Mouse (Mus musculus) lung, adult 18-20 months (tissue): ENCODE measurements at regions not wholly inside any gene's neighbourhood (a gene's known extent, or its start where the extent isn't known, plus 50 kb on each side); places are given as distances from the start of the nearest gene placed in this dataset.

Experiments used
- DNase-seq, 2 experiments: peaks; one replicate each; pipeline ENCODE4 v3.0.0; 2022; ENCODE audit warnings: mixed read lengths in 2 of 2

GRCm38 (mm10) chr10:92333869-92334268 lies 388.4 kb downstream of the Nedd1 start:
- DNase-seq, result no peak

- no peak for DNase-seq
Measured at GRCm38 (mm10) chr10:92333042-92333774, 389.0 kb downstream of the Nedd1 start.

- no peak for DNase-seq
Measured at GRCm38 (mm10) chr10:92330150-92330549, 392.1 kb downstream of the Nedd1 start.

DNA sequence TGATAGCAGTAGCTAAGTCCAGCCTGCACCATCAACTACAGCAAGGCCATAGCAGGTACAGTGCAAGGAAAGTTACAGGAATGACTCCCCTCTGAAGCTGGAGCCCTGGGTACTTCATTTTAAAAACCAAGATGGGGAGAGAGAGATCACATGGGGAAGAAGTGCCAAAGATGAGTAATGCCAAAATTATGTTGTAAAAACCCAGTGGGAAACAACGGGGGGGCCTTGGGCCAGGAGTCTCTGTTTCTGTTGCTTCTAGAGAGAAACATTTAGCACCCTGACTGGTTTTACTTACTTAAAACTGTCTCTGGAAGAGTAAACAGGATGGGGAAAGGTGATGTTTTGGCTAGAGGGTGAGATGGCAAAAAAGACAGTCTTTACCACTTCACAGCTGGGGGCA lies 392.6 kb downstream of the Nedd1 start:
- no peak for DNase-seq

DNA sequence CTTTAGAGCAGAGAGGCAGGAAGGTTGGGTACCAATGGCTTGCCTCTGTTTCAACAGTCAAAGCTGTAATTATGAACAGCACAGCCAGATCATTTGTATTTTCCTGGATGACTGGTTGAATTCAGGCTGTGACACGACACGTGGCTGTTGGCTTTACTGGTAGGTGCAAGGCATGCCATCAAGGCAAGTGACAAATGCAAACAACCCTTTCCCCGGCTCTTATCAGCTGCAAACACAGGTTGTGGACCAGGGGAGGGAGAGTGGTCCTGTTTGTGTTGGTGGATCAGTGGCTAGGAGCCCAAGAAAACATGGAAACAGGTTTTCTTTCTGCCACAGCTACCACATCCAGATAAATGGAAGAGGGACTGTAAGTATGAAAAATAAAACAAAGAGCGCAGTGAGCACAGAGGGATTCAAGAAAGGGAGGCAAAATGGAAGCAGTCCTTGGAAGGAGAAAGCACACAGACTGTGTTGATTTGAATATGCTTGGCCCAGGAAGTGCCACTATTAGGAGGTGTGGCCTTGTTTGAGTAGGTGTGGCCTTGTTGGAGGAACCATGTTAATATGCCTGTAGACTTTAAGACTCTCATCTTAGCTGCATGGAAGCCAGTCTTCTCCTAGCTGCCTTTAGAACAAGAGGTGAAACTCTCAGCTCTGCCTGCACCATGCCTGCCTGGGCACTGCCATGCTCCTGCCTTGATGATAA lies 396.8 kb downstream of the Nedd1 start:
- DNase-seq, result no peak

DNA sequence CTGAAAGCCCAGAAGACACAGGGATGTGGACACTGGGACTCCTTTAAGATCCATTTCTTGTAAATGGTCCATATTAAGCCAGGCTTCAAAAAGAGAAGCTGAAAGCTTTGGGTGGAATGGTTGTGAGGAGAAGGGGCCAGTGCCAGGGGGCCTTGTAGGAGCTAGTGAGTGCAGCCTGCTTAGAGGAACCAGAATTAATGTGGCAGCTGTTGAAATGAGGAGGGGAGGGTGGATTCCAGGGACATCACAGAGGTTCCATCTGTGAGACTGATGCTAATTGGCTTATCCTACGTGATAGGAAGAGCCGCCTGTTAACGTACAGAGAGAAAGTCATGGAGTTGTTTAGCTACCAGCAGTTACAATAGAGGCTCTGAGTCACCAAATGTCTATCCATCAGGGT lies 407.6 kb downstream of the Nedd1 start:
- DNase-seq, result no peak

DNA sequence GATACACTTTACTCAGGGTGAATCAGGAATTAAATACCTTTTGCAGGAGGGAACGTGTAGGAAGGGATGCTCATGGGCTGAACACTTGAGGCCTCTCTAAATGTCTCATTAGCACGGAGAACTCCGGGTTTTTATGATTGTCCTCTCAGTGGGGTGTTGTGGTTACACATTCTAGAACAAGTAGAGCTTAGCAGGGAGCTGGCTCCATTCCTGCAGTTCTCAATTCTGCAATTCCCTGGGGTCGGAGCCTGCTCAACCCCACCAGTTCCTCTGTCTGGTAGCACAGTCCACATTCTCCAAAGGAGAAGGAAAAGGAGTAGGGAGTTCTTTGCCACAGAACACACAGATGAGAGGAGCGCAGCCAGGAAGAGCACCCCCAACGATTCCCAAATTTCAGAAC lies 409.9 kb downstream of the Nedd1 start:
- no peak for DNase-seq

DNA sequence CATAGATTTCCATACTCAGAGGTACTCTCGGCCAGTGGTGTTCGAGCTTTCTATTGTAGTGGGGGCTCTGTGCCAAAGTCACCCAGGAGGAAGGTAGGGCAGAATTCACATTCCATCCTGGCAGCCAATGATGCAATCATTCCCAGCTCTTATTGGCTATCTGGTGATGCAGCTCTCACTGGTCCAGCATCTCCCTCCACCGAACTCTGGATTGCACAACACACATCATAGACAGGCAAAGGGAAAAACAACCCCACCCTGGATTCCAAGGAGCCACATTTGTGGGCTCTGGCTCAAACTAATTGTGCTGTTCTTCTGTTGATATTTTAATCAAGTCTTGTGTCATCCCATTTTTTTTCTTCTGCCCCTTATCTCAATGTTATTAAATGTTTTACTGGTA lies 413.6 kb downstream of the Nedd1 start:
- DNase-seq, result peak; percentile 7 to 10

- no peak for DNase-seq
Measured at GRCm38 (mm10) chr10:92307861-92308260, 414.4 kb downstream of the Nedd1 start.

- no peak for DNase-seq
Measured at GRCm38 (mm10) chr10:92298693-92299092, 423.5 kb downstream of the Nedd1 start.

DNA sequence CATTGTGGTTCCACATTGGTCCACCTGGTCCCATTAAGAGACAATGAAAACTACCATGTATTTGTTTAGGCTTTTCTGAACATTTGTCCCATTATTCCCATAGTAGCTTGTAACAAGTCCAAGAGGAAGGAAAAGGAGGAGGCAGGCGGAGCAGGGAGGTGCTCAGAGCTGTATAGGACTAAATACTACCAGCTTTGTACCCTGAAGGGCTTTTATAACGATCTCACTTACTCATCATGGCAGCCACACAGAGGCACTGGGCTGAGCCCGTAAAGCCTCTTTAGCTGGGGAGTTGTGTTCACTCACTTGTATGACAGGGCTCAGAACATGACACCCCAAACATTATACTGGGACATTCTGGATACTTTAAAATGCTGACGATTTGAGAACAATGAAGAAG lies 425.4 kb downstream of the Nedd1 start:
- no peak for DNase-seq

- DNase-seq, result no peak
Measured at GRCm38 (mm10) chr10:92296303-92296702, 425.9 kb downstream of the Nedd1 start.

DNA sequence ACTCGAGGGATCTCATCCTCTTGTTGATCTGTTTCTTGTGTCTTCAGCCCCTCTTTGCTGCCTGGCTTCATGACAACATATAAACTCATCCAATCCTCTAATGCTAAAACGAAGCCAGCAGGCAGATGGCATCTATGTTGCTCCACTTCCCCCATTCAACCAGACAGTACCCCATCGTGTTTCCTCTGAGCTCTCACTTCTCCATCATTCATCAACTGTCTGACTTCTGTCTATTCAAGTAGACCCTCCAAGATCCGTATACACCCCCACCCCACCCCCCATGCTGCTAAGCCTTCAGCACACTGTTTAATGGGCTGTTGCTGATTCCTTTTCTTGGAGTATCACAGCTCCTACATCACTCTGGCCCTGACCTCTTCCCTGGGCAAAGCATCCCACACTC lies 429.0 kb downstream of the Nedd1 start:
- no peak for DNase-seq

- DNase-seq, result peak in 1 of 2 experiments; percentile 6
Measured at GRCm38 (mm10) chr10:92289230-92289629, 433.0 kb downstream of the Nedd1 start.

- DNase-seq, result no peak
Measured at GRCm38 (mm10) chr10:92284231-92284630, 438.0 kb downstream of the Nedd1 start.

DNA sequence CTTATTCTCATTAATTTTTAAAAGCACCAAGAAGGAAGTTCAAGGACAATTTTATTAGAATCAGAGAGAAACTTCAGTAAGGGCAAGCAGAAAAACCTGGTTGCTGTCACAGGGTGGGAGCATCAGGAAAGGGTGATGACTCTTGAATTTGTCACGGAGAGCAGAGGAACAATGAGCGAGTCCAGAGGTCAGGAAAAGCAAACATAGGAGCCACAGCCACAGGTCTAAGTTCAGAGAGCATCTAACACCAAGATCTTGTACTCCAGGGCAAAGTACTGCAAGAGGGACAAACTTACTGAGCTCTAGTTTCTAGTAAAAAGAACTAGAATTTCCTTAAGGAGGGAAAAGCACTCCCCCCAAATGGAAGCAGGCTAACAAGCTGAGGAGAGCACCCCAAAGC lies 444.2 kb downstream of the Nedd1 start:
- DNase-seq, result no peak

DNA sequence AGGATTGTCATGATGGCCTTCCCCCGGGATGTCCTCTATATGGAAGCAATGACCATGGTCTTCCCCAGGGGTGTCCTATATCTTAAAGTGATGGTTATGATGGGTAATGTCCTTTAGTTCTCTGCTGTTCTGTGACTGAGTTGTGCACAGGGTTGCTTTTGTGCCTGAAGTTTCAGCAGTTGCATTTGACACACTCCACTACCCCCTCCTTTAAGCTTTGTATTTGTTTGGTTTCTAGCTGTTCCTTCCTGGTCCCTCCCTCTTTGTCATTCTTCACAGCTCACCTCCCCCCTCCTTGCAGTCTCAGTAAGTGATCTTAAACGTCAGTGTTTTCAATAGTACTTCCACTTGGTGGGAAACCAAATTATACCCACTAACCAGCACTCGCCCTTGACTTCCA lies 464.4 kb downstream of the Nedd1 start:
- no peak for DNase-seq

- DNase-seq, result no peak
Measured at GRCm38 (mm10) chr10:92248648-92249047, 473.6 kb downstream of the Nedd1 start.

GRCm38 (mm10) chr10:92247449-92247805 lies 474.8 kb downstream of the Nedd1 start:
- no peak for DNase-seq

GRCm38 (mm10) chr10:92246785-92247448 lies 475.3 kb downstream of the Nedd1 start:
- no peak for DNase-seq

- no peak for DNase-seq
Measured at GRCm38 (mm10) chr10:92242714-92243440, 479.3 kb downstream of the Nedd1 start.

DNA sequence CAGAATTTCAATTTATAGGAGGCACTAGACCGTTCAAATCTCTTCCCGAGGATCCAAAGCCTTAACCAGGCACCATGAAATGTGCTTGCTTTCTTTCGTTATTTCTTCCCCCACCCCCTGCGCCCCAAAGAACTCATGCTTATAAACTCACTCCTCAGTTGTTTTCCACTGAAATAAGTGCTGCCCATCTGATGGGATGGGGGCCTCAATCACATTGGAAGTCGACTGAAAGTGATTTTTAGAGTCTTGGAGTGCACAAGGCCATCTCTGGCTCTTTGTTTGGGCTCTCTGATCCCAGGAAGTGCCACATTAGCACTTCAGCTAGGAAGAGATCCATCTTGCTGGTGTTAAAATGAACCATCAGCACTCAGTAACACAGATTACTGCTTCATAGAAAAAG lies 484.3 kb downstream of the Nedd1 start:
- no peak for DNase-seq

- no peak for DNase-seq
Measured at GRCm38 (mm10) chr10:92232081-92232480, 490.1 kb downstream of the Nedd1 start.
